Mouse (Mus musculus): ENCODE measurements at regions not wholly inside any gene's neighbourhood (a gene's known extent, or its start where the extent isn't known, plus 50 kb on each side); places are given as distances from the start of the nearest gene placed in this dataset.
A peak's percentile ranks its signal among the peaks of the same experiment; 100 is the strongest.

DNA sequence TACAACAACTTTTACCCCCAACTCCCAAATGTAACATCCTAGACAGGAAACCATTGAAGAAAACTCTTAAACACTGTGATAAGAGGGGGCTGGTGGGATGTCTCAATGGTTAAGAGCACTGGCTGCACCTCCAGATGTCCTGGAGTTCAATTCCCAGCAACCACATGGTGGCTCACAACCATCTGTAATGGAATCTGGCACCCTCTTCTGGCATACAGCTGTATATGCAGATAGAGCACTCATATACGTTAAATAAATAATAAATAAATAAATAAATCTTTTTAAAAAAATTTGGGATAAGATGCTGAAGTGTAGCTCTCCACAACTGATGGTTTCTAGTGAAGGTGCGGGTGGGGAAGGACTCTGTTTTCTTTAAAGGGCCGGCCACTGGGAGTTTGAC is 69.3 kb downstream of the Kctd15 start:
- no peak overlapping the region for H3K4me3 ChIP-seq
- ATAC-seq (replicated peaks; ENCODE audit: insufficient number of reproducible peaks, insufficient read depth, low FRiP score, low read depth) = no peak
- 89% methylated on average over 3 of the region's 3 CpGs for WGBS

DNA sequence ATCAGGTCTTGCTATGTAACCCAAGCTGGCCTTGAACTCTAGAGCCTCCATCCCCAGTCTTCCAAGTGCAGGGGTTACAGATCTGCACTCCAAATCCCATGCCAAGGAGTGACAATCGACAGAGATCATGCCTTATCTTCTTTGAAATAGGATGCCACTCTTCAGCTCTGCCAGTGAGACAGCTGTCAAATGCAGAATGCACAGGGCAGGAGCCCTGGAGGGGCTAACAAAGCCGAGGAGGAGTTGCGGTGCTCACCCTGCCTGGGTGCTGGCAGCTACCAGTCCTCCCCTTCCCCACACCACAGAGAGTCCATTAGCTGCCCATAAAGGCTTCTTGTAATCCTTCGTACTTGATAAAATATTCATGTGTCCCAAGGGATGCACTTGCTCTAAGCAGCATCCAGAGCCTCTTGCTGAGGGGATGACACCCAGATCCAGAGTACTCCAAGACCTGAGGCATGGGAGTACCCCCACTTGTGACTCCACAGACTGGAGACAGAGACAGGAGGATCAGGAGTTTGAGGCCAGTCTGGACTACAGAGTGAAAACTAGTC is 71.1 kb downstream of the Kctd15 start:
- Histone ChIP-seq H3K4me3 (no peak overlapping the region), H3K4me2 (no peak overlapping the region), H3K9ac (no peak overlapping the region), H3K27me3 (no peaks in the 10 kb centered on the region), H3K4me1 (replicated peaks) (no peaks in the 10 kb centered on the region), H3K36me3 (no peaks in the 10 kb centered on the region), H3K9me3 (replicated peaks) (no peaks in the 10 kb centered on the region), H3K27ac (no peak overlapping the region)
- 53% methylated on average over 4 of the region's 4 CpGs for WGBS
- no peak for ATAC-seq (replicated peaks; ENCODE audit: insufficient number of reproducible peaks, insufficient read depth, low FRiP score, low read depth)

More for the DNA sequence above, 69.3 kb downstream of the Kctd15 start:
- no peaks in the 10 kb centered on the region for H3K27me3 ChIP-seq
- H3K9me3 ChIP-seq (replicated peaks) = no peaks in the 10 kb centered on the region
- no peak overlapping the region for H3K27ac ChIP-seq
- H3K9ac ChIP-seq = no peak overlapping the region
- H3K4me2 ChIP-seq = no peak overlapping the region
- no peaks in the 10 kb centered on the region for H3K36me3 ChIP-seq
- H3K4me1 ChIP-seq (replicated peaks) = no peaks in the 10 kb centered on the region

DNA sequence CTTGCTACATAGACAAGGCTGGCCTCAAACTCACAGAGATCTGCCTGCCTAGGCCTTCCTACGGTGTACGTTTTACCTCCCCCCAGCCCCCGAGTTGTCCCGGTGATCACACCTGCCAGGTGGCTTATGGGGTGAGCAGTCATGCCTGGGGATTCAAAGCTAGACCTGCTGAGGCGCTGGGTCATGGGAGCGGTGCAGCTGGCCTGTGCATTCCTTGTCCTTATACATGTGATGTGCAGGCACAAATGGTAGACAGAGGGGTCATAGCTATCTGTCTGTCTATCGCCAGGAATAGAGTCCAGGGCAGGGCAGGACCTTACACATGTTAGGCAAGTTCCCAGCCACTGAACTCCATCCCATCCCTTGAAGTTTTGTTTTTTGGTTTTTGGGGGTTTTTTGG is 71.7 kb downstream of the Kctd15 start:
- Histone ChIP-seq H3K27me3 (no peaks in the 10 kb centered on the region), H3K36me3 (no peaks in the 10 kb centered on the region), H3K27ac (no peak overlapping the region), H3K4me2 (no peak overlapping the region), H3K9ac (no peak overlapping the region), H3K9me3 (replicated peaks) (no peaks in the 10 kb centered on the region), H3K4me3 (no peak overlapping the region), H3K4me1 (replicated peaks) (no peaks in the 10 kb centered on the region)
- WGBS = 86% methylated on average over 7 of the region's 7 CpGs
- no peak for ATAC-seq (replicated peaks; ENCODE audit: insufficient number of reproducible peaks, insufficient read depth, low FRiP score, low read depth)

DNA sequence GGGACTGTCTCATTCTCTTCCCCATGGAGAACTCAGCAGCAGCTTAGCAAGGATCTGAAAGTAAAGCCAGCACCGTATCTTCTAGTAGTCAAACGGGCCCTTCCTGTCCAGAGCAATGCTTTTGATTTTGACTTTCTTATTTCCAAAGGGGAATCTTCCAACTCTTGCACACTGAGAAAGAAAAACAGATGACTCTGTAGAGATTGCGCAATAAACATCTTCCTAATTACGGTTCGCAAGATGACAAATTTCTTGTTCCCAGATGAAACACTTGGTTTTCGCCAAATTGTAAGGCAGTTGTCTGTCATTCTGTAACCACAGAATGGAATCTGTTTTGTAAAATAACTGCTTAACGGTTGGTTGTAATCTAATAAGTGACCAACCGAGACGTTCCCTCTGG is 75.7 kb downstream of the Kctd15 start:
- H3K36me3 ChIP-seq = no peaks in the 10 kb centered on the region
- WGBS = 84% methylated on average over 9 of the region's 9 CpGs
- no peak overlapping the region for H3K4me2 ChIP-seq
- no peaks in the 10 kb centered on the region for H3K4me1 ChIP-seq (replicated peaks)
- no peak overlapping the region for H3K27ac ChIP-seq
- H3K4me3 ChIP-seq = no peak overlapping the region
- no peaks in the 10 kb centered on the region for H3K27me3 ChIP-seq
- H3K9ac ChIP-seq = no peak overlapping the region
- no peak for ATAC-seq (replicated peaks; ENCODE audit: insufficient number of reproducible peaks, insufficient read depth, low FRiP score, low read depth)
- peaks cover 10% of the 10 kb centered on the region; the same call in 1 of the 2 replicates for H3K9me3 ChIP-seq (replicated peaks)

DNA sequence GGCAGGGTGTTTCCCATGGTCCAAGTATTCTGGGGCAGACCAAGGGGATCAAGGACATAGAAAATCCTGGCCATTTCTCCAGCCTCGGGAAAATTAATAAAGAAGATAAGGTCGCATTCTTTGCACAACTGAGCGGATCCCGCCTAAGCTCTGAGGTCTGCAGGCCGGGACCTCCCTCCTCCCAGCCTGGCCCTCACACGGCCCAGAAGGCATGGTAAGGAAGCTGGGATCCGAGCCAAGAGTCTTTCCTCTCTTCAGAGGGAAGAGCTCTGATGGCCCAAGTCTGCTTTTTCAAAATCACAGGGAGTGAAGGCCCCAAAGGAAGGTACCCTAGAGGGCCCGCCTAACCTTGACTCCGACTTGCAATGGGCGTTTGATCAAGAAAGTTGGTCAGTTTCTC is 85.2 kb downstream of the Kctd15 start:
- peak overlapping the region; percentile 80 for H3K4me2 ChIP-seq
- H3K4me3 ChIP-seq = peak overlapping the region; percentile 38; the same call in 1 of the 2 replicates
- peaks cover 7% of the 10 kb centered on the region; the same call in 1 of the 2 replicates for H3K27me3 ChIP-seq
- H3K27ac ChIP-seq = no peak overlapping the region
- 24% methylated on average over 10 of the region's 10 CpGs for WGBS
- H3K36me3 ChIP-seq = no peaks in the 10 kb centered on the region
- ATAC-seq (replicated peaks; ENCODE audit: insufficient number of reproducible peaks, insufficient read depth, low FRiP score, low read depth) = peak; percentile 74
- H3K4me1 ChIP-seq (replicated peaks) = peaks cover 19% of the 10 kb centered on the region
- H3K9ac ChIP-seq = no peak overlapping the region
- H3K9me3 ChIP-seq (replicated peaks) = no peaks in the 10 kb centered on the region

DNA sequence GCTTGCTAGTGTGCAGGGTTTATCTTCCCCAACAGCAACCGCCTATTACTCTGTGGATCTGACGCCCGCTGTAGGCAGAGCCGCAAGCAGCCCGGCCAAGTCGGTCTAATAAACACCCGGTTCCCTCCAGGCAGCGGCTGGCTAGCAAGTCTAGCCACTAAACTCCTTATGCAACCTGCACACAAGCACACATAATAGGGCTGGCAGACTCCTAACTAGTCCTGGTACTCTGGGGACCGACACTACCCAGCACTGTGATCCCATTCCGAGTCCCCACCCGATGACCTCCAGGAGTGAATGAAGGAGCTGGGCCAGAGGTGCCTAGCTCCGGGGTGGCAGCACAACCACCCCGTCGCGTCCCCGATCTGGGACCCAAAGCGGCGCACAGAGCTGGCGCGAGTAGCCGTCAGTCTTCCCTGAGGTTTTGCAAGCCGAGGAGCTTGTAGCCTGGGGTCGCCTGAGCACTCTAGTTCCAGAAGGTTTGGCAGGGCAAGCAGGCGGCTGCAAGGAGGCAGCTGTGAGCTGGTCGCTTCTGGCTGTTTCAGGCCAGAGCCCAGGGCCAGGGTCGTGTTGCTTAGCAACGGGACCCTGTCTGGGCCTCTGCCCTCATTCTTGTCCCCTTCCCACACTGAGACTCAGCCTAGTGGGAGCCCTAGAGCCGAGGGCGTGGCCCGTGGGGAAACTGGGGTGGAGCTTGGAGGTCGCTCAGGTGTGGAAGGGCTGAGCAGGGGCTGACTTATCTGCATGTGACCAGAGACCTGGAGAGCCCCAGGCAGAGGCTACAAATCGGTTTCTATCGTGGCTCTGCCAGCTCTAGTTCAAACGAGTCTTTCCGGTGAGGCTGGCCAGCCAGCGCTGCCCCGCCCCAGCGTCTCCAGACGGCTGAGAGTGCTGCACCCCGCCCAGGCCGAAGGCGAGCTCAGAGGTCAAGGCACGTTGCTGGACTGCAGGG is 86.1 kb downstream of the Kctd15 start:
- ATAC-seq (replicated peaks; ENCODE audit: insufficient number of reproducible peaks, insufficient read depth, low FRiP score, low read depth) = peak; percentile 59
- WGBS = 1% methylated on average over 43 of the region's 43 CpGs
- H3K27ac ChIP-seq = peak overlapping the region; percentile 25; the same call in 1 of the 2 replicates
- H3K9me3 ChIP-seq (replicated peaks) = no peaks in the 10 kb centered on the region
- H3K4me2 ChIP-seq = peak overlapping the region; percentile 80
- peaks cover 19% of the 10 kb centered on the region for H3K4me1 ChIP-seq (replicated peaks)
- H3K9ac ChIP-seq = peak overlapping the region; percentile 58
- H3K27me3 ChIP-seq = peaks cover 7% of the 10 kb centered on the region; the same call in 1 of the 2 replicates
- H3K4me3 ChIP-seq = peak overlapping the region; percentile 38
- H3K36me3 ChIP-seq = no peaks in the 10 kb centered on the region

DNA sequence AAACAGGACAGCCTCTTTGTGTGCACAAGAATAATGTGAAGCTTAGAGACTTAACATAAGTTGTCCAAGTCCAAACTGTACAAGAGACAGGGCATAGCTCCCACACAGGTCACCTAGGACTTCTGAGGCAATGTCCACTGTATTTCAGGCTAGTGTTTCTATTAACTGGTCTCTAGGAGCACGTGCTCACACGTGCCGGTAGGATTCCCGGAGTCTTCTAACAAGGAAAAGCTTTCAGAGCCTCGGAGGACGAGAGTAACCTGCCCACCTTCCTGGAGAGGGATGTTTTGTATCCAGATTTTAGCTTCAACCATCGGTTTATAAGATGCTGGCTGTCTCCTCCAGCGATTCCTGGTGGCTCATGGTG is 86.8 kb downstream of the Kctd15 start:
- Histone ChIP-seq H3K27me3 (peaks cover 7% of the 10 kb centered on the region; the same call in 1 of the 2 replicates), H3K9ac (0 out of 2 replicates have a peak overlapping the region, but pooled peaks have one; percentile 58), H3K36me3 (no peaks in the 10 kb centered on the region), H3K4me2 (peak overlapping the region; percentile 80), H3K4me3 (peak overlapping the region; percentile 38), H3K9me3 (replicated peaks) (no peaks in the 10 kb centered on the region), H3K27ac (no peak overlapping the region), H3K4me1 (replicated peaks) (peaks cover 19% of the 10 kb centered on the region)
- WGBS = 24% methylated on average over 8 of the region's 8 CpGs
- no peak for ATAC-seq (replicated peaks; ENCODE audit: insufficient number of reproducible peaks, insufficient read depth, low FRiP score, low read depth)

DNA sequence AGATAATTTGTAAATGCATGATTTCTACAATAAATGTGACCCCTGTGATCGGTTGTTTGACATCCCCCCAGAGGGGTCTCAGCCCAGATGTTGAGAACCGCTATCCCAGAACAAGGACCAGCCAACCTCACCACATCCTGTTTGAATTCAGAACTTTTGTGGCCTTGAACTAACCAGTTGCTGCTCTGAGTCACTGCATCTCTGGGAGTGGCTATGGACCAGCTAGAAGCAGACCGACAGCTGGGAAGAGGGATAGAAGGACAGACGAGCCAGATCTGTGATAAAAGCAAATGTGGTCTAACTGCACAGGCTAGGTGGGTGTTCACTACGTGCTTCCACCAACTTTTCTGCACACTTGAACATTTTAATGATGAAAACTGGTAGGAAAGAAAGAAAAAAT is 89.0 kb downstream of the Kctd15 start:
- no peak overlapping the region for H3K27ac ChIP-seq
- 60% methylated on average over 5 of the region's 5 CpGs for WGBS
- H3K27me3 ChIP-seq = peaks cover 7% of the 10 kb centered on the region; the same call in 1 of the 2 replicates
- no peak for ATAC-seq (replicated peaks; ENCODE audit: insufficient number of reproducible peaks, insufficient read depth, low FRiP score, low read depth)
- no peaks in the 10 kb centered on the region for H3K36me3 ChIP-seq
- H3K9ac ChIP-seq = no peak overlapping the region
- no peak overlapping the region for H3K4me2 ChIP-seq
- H3K4me1 ChIP-seq (replicated peaks) = peaks cover 19% of the 10 kb centered on the region
- no peaks in the 10 kb centered on the region for H3K9me3 ChIP-seq (replicated peaks)
- H3K4me3 ChIP-seq = no peak overlapping the region

DNA sequence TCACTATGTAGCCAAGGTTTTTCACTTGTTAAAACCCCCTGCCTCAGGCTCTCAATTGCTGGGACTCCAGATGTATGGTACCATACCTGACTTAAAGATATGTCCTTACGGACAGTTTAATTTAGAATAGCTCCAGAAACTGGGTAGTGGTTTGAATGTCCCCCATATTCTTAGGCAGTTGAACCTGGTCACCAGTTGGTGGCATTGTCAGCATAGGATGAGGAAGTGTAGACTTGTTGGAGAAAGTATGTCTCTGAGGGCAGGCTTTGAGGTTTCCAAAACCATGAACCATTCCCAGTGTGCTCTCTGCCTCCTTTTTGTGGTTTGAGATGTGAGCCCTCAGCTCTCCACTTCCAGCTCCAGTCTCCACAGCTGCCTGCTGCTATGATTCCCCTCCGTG is 94.4 kb downstream of the Kctd15 start:
- H3K4me2 ChIP-seq = no peak overlapping the region
- no peak overlapping the region for H3K9ac ChIP-seq
- no peak for ATAC-seq (replicated peaks; ENCODE audit: insufficient number of reproducible peaks, insufficient read depth, low FRiP score, low read depth)
- no peaks in the 10 kb centered on the region for H3K4me1 ChIP-seq (replicated peaks)
- H3K27ac ChIP-seq = no peak overlapping the region
- no peaks in the 10 kb centered on the region for H3K36me3 ChIP-seq
- no peaks in the 10 kb centered on the region; the same call in 1 of the 2 replicates for H3K9me3 ChIP-seq (replicated peaks)
- H3K4me3 ChIP-seq = no peak overlapping the region
- 76% methylated on average over 2 of the region's 2 CpGs for WGBS
- H3K27me3 ChIP-seq = no peaks in the 10 kb centered on the region

DNA sequence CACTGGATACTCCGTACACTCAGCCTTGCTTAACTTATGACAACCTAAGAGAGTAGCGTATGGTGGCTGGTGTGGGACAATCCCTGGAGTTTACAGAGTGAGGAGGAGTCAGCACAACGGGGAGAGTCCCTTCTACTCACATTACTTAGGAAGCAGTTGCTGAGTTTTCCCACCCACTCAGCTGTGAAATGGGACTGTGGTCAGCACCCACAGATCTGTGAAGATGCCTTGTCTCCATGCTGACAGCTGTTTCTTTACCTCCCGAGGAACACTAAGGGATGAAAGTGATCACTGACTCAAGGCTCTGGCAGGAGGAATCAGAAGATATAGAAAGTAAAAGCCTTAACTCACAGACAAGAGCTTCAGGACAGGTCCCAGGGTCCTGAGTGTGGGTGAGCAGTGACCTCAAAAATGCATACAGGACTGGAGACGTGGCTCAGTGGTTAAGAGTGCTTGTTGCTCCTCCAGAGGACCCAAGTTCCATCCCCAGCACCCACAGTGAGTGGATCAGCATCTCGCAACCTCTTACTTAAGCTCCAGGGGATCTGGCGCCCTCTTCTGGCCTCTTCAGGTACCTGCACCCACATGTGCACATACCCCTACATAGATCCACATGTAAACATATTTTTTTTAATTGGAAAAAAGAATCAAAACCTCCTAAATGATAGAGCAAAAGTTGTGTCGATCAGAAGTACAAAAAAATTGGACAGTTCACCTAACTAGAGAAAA is 97.8 kb downstream of the Kctd15 start:
- ATAC-seq (replicated peaks; ENCODE audit: insufficient number of reproducible peaks, insufficient read depth, low FRiP score, low read depth) = no peak
- Histone ChIP-seq H3K4me3 (no peak overlapping the region), H3K4me2 (no peak overlapping the region), H3K36me3 (no peaks in the 10 kb centered on the region), H3K27ac (no peak overlapping the region), H3K9me3 (replicated peaks) (no peaks in the 10 kb centered on the region; the same call in 1 of the 2 replicates), H3K4me1 (replicated peaks) (0 out of 2 replicates have a peak, but pooled peaks cover 7% of the 10 kb centered on the region), H3K9ac (no peak overlapping the region), H3K27me3 (no peaks in the 10 kb centered on the region)
- WGBS = 84% methylated on average over 8 of the region's 8 CpGs

DNA sequence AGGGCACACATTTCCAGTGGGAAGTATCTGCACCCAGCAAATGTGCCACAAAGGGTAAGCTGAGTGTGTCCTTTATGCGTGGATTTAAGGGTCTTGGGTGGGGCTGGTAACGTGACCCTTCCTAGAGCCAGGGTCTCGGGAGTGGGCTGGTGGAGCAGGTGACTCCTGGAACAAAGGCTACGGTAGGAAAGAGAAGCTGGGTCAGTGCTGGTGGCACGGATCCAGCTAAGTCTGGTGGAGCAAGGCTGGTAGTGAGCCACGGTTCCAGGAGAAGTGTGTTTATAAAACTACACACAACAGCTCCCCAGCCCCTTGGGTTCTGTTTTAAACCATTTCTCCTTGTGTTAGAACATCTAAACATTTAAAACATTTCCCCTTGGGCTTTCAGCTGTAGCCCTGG is 101.3 kb downstream of the Kctd15 start:
- Histone ChIP-seq H3K27ac (no peak overlapping the region), H3K4me1 (replicated peaks) (0 out of 2 replicates have a peak, but pooled peaks cover 7% of the 10 kb centered on the region), H3K4me3 (no peak overlapping the region), H3K36me3 (no peaks in the 10 kb centered on the region), H3K9me3 (replicated peaks) (no peaks in the 10 kb centered on the region; the same call in 1 of the 2 replicates), H3K9ac (no peak overlapping the region), H3K4me2 (no peak overlapping the region), H3K27me3 (no peaks in the 10 kb centered on the region)
- WGBS = 75% methylated on average over 6 of the region's 6 CpGs
- ATAC-seq (replicated peaks; ENCODE audit: insufficient number of reproducible peaks, insufficient read depth, low FRiP score, low read depth) = no peak
